ENCODE assay signal across 10 mouse cellular contexts in the genomic region with DNA sequence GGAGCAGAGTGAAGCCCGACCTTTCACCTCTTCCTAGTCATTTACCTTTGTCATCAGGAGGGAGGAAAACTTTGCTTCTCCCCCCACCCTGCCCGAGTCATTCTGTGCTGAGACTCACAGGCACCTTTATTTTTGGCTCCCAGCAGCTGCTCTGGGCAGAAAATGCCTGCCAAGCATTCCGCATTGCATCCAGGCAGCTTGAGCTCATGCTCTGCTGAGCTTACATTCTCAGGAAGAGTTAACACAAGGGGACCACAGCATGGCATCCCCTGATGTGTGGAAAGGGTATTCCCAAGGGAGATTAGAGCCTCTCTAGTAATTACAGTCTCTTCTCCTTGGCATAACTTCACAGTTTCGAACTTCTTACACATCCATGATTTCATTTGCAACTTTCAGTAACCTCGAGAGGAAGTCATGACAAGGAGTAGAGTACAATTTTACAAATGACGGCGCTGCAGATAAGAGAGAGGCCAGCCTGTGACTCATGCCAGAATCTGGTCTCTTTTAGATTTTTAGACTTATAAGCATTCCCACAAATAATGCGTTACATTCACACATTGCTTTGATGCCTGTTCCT.
DNase-seq lines count a peak whose midpoint lies in the region; ATAC-seq and TF ChIP-seq lines count a peak whose summit lies in the region.
"Had no signal": no experiment of that assay in that cellular context is flagged by ENCODE, and none has a peak within 500 bp of the region (broad histone marks: within the 10 kb centered on the region; RNA-seq: fewer than 3 reads in every experiment).

No protein-coding gene starts in this region.

- intact Hi-C loops in heart, postnatal 25 days (cut with DNase I): no loop called here

- H3K9ac ChIP-seq in heart, embryonic 13.5 days: no peak overlapping the region
- no peak overlapping the region for H3K9ac ChIP-seq in liver, embryonic 11.5 days (ENCODE audit: low read depth, low read length)
- H3K9ac ChIP-seq: liver, embryonic 13.5 days had no signal

- peak; percentile 31; the same call in 1 of the 2 replicates for ATAC-seq in heart, embryonic 13.5 days (ENCODE audit: extremely low read depth, insufficient number of reproducible peaks, low FRiP score, low TSS enrichment)
- no peak for ATAC-seq in liver, embryonic 11.5 days (replicated peaks; ENCODE audit: low FRiP score)
- ATAC-seq in megakaryocyte progenitor cell, adult 5-6 weeks (replicated peaks; ENCODE audit: poor library complexity): no peak

- no peak overlapping the region for H3ac ChIP-seq in myocyte (ENCODE audit: control insufficient read depth, insufficient read length)

- no peaks in the 10 kb centered on the region for H3K27me3 ChIP-seq in heart, embryonic 13.5 days (replicated peaks)
- no peaks in the 10 kb centered on the region for H3K27me3 ChIP-seq in myocyte (ENCODE audit: control insufficient read depth, insufficient read depth, insufficient read length)
- no peaks in the 10 kb centered on the region for H3K27me3 ChIP-seq in liver, embryonic 11.5 days (replicated peaks; ENCODE audit: control insufficient read depth, insufficient read depth, low read length)
- H3K27me3 ChIP-seq: liver, embryonic 13.5 days had no signal

- no peak for DNase-seq in heart, postnatal 25 days (ENCODE audit: low spot score)
- DNase-seq in adrenal gland, postnatal 25 days: peak; percentile 8
- peak; percentile 58 for DNase-seq in layer of hippocampus, adult 11-12 months (ENCODE audit: low spot score)
- DNase-seq in yolk sac, embryonic 10.5 days (ENCODE audit: low spot score): no peak
- no peak for DNase-seq in liver, embryonic 11.5 days (ENCODE audit: low spot score)
- DNase-seq: cerebellum, adult 2 months; liver, embryonic 13.5 days had no signal

- WGBS in heart, embryonic 13.5 days: 24% methylated on average over 8 of the region's 8 CpGs
- 57% methylated on average over 8 of the region's 8 CpGs for WGBS in liver, embryonic 11.5 days

- H3K9me3 ChIP-seq in heart, embryonic 13.5 days: no peaks in the 10 kb centered on the region
- H3K9me3 ChIP-seq in liver, embryonic 11.5 days (ENCODE audit: control insufficient read depth, low read length): no peaks in the 10 kb centered on the region
- H3K9me3 ChIP-seq: liver, embryonic 13.5 days had no signal

- H3K4me3 ChIP-seq in heart, embryonic 13.5 days: no peak overlapping the region
- H3K4me3 ChIP-seq in myocyte: no peak overlapping the region
- H3K4me3 ChIP-seq in liver, embryonic 11.5 days (ENCODE audit: low read depth, low read length): no peak overlapping the region
- H3K4me3 ChIP-seq: liver, embryonic 13.5 days had no signal

- TF ChIP-seq POLR2A in myocyte (IDR thresholded peaks at IDR 0.05; ENCODE audit: insufficient read length, low read depth): no peak

- H3K4me2 ChIP-seq in heart, embryonic 13.5 days: peak overlapping the region; percentile 18
- peak overlapping the region; percentile 48 for H3K4me2 ChIP-seq in myocyte (ENCODE audit: low read depth)
- no peak overlapping the region for H3K4me2 ChIP-seq in liver, embryonic 11.5 days
- H3K4me2 ChIP-seq: liver, embryonic 13.5 days had no signal

- peaks cover 13% of the 10 kb centered on the region for H3K4me1 ChIP-seq in heart, embryonic 13.5 days
- no peaks in the 10 kb centered on the region for H3K4me1 ChIP-seq in liver, embryonic 11.5 days (replicated peaks; ENCODE audit: control insufficient read depth, insufficient read depth, low read length)
- H3K4me1 ChIP-seq: liver, embryonic 13.5 days had no signal

- no peaks in the 10 kb centered on the region for H3K36me3 ChIP-seq in heart, embryonic 13.5 days
- H3K36me3 ChIP-seq in myocyte (ENCODE audit: control insufficient read depth, insufficient read depth): no peaks in the 10 kb centered on the region
- no peaks in the 10 kb centered on the region for H3K36me3 ChIP-seq in liver, embryonic 11.5 days (ENCODE audit: control insufficient read depth, insufficient read depth, low read length)
- H3K36me3 ChIP-seq: liver, embryonic 13.5 days had no signal

- no peaks in the 10 kb centered on the region for H3K79me2 ChIP-seq in myocyte (ENCODE audit: control insufficient read depth, insufficient read depth)

- H3K27ac ChIP-seq in heart, embryonic 13.5 days (replicated peaks): 0 out of 2 replicates have a peak overlapping the region, but pooled peaks have one; percentile 34
- no peak overlapping the region for H3K27ac ChIP-seq in liver, embryonic 11.5 days (ENCODE audit: low read depth, low read length)
- H3K27ac ChIP-seq: liver, embryonic 13.5 days had no signal

TF ChIP-seq in myocyte, 11 proteins besides CTCF, POLR2A, EP300 and RAD21:
- TF ChIP-seq REST (IDR thresholded peaks at IDR 0.05; ENCODE audit: insufficient read depth, insufficient read length): no peak
- peak; percentile 22 to 88 (median 87) for TF ChIP-seq MYOG (IDR thresholded peaks at IDR 0.05; ENCODE audit: control insufficient read depth in 1 of 3, insufficient read depth in 1 of 3, insufficient read length in 2 of 3, low read depth in 2 of 3)
- no peak for TF ChIP-seq SRF (IDR thresholded peaks at IDR 0.05; ENCODE audit: control insufficient read depth, insufficient read length, low read depth)
- peak; percentile 65 to 74 (median 66) for TF ChIP-seq MYOD1 (IDR thresholded peaks at IDR 0.05; ENCODE audit: control insufficient read depth in 1 of 3, insufficient read length in 2 of 3, low read depth in 2 of 3)

Comparison
In these comparisons a context has a peak if more than half of its experiments do, and no peak if none do; other contexts are left out.
1. DNase-seq: peak in adrenal gland, postnatal 25 days (single experiment) and layer of hippocampus, adult 11-12 months (single experiment); none in heart, postnatal 25 days (single experiment), yolk sac, embryonic 10.5 days (single experiment) and liver, embryonic 11.5 days (single experiment).